Mouse (Mus musculus) frontal cortex, adult 2 months (tissue): ENCODE measurements around the gene Fpr3. TPM values are rescaled to one million over a fixed set of nuclear protein-coding genes. Genes with fewer than 3 reads are reported as not detected.
"Not testable (repeated sequence)": the region's sequence is repeated elsewhere in the genome, so short reads cannot be mapped to it uniquely, and the experiment has no call there.

ENCODE experiments used
- DNase-seq, 2 experiments: peaks; one replicate each; pipeline ENCODE4 v3.0.0; 2022; ENCODE audit warnings: low spot score in 1 of 2; ENCODE audit errors: extremely low spot score in 1 of 2
- polyA plus RNA-seq: library from polyadenylated mRNA; depleted of rRNA; stranded (reverse); fragments of >200 nt; gene quantifications from 2 replicates; pipeline ENCODE4 v1.2.3, GENCODE M21; 2012; rRNA removed

Gene Fpr3
- polyA plus RNA-seq, 1 experiment: not detected

GRCm38 (mm10) chr17:17879347-17879746 lies 8.3 kb upstream of the Fpr3 start:
- DNase-seq: no peak

DNA sequence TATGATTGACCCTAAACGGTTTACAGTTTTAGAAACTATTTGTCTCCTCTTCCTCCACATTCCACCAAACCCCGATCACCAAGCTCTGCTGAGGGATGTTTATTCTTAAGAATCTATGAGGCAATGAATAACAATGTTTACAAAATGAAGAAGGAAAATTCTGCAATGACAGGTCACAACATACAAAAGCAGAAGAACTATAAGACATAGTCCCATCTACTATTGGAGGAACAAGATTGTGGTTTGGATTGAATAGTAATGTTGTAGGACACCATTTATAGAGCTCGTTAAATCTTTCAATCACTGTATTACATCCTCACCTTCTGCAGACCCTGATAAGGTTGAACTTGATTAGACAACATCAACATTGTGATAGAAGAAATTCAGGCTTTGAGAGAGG lies 5.0 kb upstream of the Fpr3 start:
- DNase-seq: no peak

- no peak for DNase-seq
Measured at GRCm38 (mm10) chr17:17883840-17884239, 3.8 kb upstream of the Fpr3 start, which contains the start of gene Fpr1. Fpr1 (minus strand) TSS chr17:17883940.

DNA sequence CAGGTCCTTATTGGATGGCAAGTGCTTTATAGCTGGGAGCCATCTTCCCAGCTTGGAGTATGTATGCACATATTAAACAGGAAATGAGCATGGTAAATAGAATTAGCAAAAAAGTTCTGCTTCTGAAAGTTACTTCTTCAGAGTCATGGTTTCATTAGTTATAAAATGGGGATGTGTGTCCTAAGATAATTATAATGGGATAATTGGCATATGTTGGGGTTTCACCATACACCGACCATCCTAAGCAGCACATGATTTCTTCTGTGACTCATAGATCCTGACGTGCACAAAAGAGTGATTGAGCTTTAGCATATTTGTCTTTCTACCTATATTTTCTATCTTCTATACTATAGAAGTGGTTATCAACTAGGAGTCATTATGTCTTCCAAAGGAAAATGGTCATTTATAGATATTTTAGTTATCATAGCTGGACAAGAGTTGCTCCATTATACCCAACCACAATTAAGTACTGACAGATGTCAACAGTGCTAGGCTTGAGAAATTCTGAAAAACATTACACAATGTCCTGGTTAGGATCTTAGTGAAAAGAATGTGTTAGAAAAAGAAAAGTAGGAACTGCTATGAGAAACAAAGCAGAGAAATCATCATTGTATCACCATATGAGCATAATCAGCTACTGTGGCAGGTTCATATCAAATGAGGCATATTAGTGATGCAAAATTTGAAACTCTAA lies 2.2 kb downstream of the Fpr3 start:
- DNase-seq: no peak

GRCm38 (mm10) chr17:17896039-17896438 lies 8.4 kb downstream of the Fpr3 start:
- peak in 1 of 2 experiments; percentile 66 for DNase-seq

GRCm38 (mm10) chr17:17899268-17899667 lies 11.6 kb downstream of the Fpr3 start:
- peak in 1 of 2 experiments; percentile 40 for DNase-seq

GRCm38 (mm10) chr17:17900768-17901167 lies 13.1 kb downstream of the Fpr3 start:
- DNase-seq: no peak

- peak; percentile 82 to 83 for DNase-seq
Measured at GRCm38 (mm10) chr17:17909636-17910421, 22.2 kb downstream of the Fpr3 start.

DNA sequence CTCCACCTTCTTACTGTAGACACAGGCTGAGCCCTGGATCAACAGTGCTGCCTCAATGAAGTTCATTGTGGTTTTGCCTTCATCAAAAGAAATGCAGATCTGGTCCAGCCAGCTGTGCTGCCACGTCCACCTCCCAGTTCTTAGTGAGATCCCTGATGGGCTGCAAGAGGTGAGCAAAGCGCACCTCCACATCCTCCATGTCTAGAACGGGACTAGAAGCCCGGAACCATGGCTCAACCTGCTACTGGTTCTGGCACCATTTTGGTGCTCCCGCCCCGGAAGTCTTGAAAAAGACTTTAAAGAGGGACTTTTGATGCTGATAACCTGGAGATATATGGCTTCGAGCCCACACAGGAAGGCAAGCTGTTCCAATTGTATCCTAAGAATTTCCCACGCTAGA lies 25.0 kb downstream of the Fpr3 start:
- DNase-seq: not testable (repeated sequence)

GRCm38 (mm10) chr17:17917376-17917775 lies 29.7 kb downstream of the Fpr3 start:
- no peak for DNase-seq

DNA sequence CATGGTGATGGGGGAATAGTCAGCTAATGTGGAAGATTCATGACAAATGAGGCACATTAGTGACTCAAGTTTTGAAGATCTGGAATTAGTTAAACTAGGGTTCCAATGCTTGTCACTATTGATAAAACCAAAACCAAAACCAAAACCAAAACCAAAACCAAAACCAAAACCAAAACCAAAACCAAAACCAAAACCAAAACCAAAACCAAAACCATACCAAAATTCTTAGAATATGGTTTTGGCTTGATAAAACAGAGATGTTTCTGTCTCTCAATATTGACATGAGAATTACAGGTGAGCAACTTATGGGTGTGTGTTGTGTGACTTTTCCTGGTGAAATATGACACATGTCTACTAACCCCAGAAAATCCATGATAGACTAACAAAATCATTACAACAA lies 30.1 kb downstream of the Fpr3 start:
- no peak for DNase-seq

GRCm38 (mm10) chr17:17973443-17973842 lies 85.8 kb downstream of the Fpr3 start:
- no peak for DNase-seq

DNA sequence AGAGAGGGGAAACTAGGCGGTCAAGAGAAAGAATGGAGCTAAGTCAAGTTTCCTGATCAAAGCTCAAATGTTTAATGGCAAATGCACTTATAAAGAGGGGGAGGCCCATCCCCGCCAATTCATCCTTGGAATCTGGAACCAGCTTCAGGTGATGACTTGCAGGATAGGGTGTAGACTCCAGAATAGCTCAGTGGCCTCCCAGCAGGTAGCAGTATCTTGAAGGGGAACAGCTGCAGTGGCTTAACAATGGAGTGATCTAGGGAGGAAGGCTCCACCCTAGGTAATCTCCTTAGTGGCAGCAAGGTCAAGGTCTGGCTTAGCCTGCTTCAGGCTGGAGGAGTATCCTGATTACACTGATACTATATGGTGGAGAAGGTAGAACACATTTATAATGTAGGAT lies 93.6 kb downstream of the Fpr3 start:
- not testable (repeated sequence) for DNase-seq

DNA sequence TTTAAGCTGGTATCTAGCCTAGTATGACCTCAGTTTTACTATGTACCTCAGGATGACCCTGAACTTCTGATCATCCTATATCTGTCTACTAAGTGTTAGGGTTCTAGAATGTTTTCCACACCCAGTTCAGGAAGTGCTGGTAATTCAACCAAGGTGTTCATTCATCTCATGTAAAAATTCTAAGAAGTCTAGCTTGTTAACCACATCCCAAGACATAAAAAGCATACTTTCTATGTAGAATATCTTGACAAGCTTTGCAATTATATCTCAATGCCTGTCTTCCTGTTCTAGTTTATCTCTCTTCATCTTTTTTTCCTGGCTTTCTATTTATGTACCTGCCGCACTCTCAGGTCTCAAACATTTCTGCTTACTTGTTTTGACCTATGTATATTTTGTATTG lies 117.1 kb downstream of the Fpr3 start:
- DNase-seq: no peak

Other genes starting within 250 kb of the Fpr3 start
- not detected in 2 replicates for gene Vmn2r90, start 184.1 kb upstream of the Fpr3 start, polyA plus RNA-seq
- 111 and 119 TPM in 2 replicates for gene Spaca6, start 60.7 kb upstream of the Fpr3 start, polyA plus RNA-seq
- gene Has1, start 32.6 kb upstream of the Fpr3 start, polyA plus RNA-seq: 0.46 and 0.57 TPM in 2 replicates
- gene Fpr1, start 3.9 kb upstream of the Fpr3 start, polyA plus RNA-seq: not detected in 2 replicates
- gene Fpr2, start within 50 bp of the Fpr3 start, polyA plus RNA-seq: 0.44 and 0.58 TPM in 2 replicates
- gene Fpr-rs4, start 133.9 kb downstream of the Fpr3 start, polyA plus RNA-seq: not detected in 2 replicates
- not detected in 2 replicates for gene Vmn2r124, start 161.6 kb downstream of the Fpr3 start, polyA plus RNA-seq
- gene Vmn2r91, start 197.2 kb downstream of the Fpr3 start, polyA plus RNA-seq: not detected in 2 replicates